9 mouse cellular contexts compared by ENCODE assay signal in the genomic region with DNA sequence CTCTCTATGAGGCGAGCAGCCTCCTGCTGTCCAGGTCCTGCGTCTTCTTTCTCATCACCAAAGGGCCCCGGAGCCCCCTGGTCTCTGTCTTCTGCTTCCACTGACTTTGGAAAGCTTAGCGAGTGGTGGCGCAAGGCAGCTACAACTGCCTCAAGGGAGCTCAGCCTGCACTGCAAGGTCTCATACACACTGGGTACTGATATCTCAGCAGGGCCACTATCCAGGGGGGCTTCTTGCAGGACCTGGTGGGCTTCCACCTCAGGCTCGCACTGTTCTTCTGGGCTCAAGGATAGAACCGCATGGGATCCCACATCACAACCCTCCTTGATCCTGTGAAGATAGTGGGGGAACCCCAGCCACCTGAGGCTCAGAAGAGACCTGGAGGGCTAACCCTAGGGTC. TPM values are rescaled to one million over a fixed set of nuclear protein-coding genes. Genes with fewer than 3 reads are reported as not detected.
DNase-seq lines count a peak whose midpoint lies in the region; ATAC-seq lines count a peak whose summit lies in the region.
"Had no signal": no experiment of that assay in that cellular context is flagged by ENCODE, and none has a peak within 500 bp of the region (broad histone marks: within the 10 kb centered on the region; RNA-seq: fewer than 3 reads in every experiment).

No protein-coding gene starts in this region.

- H3K9me3 ChIP-seq in hindbrain, embryonic 10.5 days = 0 out of 2 replicates have a peak, but pooled peaks cover 2% of the 10 kb centered on the region
- H3K9me3 ChIP-seq in hindbrain, embryonic 14.5 days (ENCODE audit: control insufficient read depth, low read length) = no peaks in the 10 kb centered on the region
- no peaks in the 10 kb centered on the region for H3K9me3 ChIP-seq in kidney, embryonic 16.5 days (ENCODE audit: low read length)
- no peaks in the 10 kb centered on the region for H3K9me3 ChIP-seq in stomach, embryonic 16.5 days (replicated peaks; ENCODE audit: control insufficient read depth, low read length)
- H3K9me3 ChIP-seq: G1E; midbrain, embryonic 15.5 days had no signal

- H3K4me1 ChIP-seq in hindbrain, embryonic 10.5 days (replicated peaks) = peaks cover 45% of the 10 kb centered on the region
- H3K4me1 ChIP-seq in hindbrain, embryonic 14.5 days (replicated peaks; ENCODE audit: control insufficient read depth, insufficient read depth, low read length) = peaks cover 11% of the 10 kb centered on the region; the same call in 1 of the 2 replicates
- peaks cover 15% of the 10 kb centered on the region for H3K4me1 ChIP-seq in kidney, embryonic 16.5 days (ENCODE audit: insufficient read depth, low read length)
- H3K4me1 ChIP-seq in stomach, embryonic 16.5 days (ENCODE audit: control insufficient read depth, insufficient read depth, low read length) = peaks cover 7% of the 10 kb centered on the region

- H3K4me3 ChIP-seq in hindbrain, embryonic 10.5 days = peak overlapping the region; percentile 16; the same call in 1 of the 2 replicates
- H3K4me3 ChIP-seq in hindbrain, embryonic 14.5 days (replicated peaks; ENCODE audit: low read length) = no peak overlapping the region
- peak overlapping the region; percentile 35 for H3K4me3 ChIP-seq in kidney, embryonic 16.5 days (ENCODE audit: low read length)
- no peak overlapping the region; the same call in 1 of the 2 replicates for H3K4me3 ChIP-seq in stomach, embryonic 16.5 days (replicated peaks; ENCODE audit: low read length)
- H3K4me3 ChIP-seq: midbrain, embryonic 15.5 days had no signal

- WGBS in hindbrain, embryonic 10.5 days = 75% methylated on average over 7 of the region's 7 CpGs
- 78% methylated on average over 7 of the region's 7 CpGs for WGBS in hindbrain, embryonic 14.5 days
- 89% methylated on average over 7 of the region's 7 CpGs for WGBS in kidney, embryonic 16.5 days
- WGBS in stomach, embryonic 16.5 days = 80% methylated on average over 7 of the region's 7 CpGs

- H3K27me3 ChIP-seq in hindbrain, embryonic 10.5 days (ENCODE audit: insufficient read depth, poor library complexity, severe bottlenecking) = no peaks in the 10 kb centered on the region
- no peaks in the 10 kb centered on the region for H3K27me3 ChIP-seq in hindbrain, embryonic 14.5 days (ENCODE audit: control insufficient read depth, insufficient read depth, low read length)
- no peaks in the 10 kb centered on the region for H3K27me3 ChIP-seq in kidney, embryonic 16.5 days (ENCODE audit: insufficient read depth, low read length)
- no peaks in the 10 kb centered on the region for H3K27me3 ChIP-seq in stomach, embryonic 16.5 days (ENCODE audit: control insufficient read depth, insufficient read depth, low read length)
- H3K27me3 ChIP-seq: midbrain, embryonic 15.5 days had no signal

- no peak for ATAC-seq in hindbrain, embryonic 14.5 days (ENCODE audit: low FRiP score)
- ATAC-seq in kidney, embryonic 16.5 days (ENCODE audit: low FRiP score, low TSS enrichment) = no peak
- ATAC-seq in stomach, embryonic 16.5 days (ENCODE audit: insufficient read depth, low FRiP score) = no peak
- ATAC-seq: midbrain, embryonic 15.5 days had no signal

- H3K9ac ChIP-seq in hindbrain, embryonic 14.5 days = no peak overlapping the region
- peak overlapping the region; percentile 44 for H3K9ac ChIP-seq in kidney, embryonic 16.5 days (replicated peaks; ENCODE audit: low read length)
- no peak overlapping the region; the same call in 1 of the 2 replicates for H3K9ac ChIP-seq in stomach, embryonic 16.5 days (ENCODE audit: low read length)
- H3K9ac ChIP-seq: midbrain, embryonic 15.5 days had no signal

- DNase-seq in hindbrain, embryonic 10.5 days (ENCODE audit: low spot score) = no peak
- DNase-seq in hindbrain, embryonic 14.5 days (ENCODE audit: low spot score) = no peak
- peak; percentile 3 for DNase-seq in ovary, postnatal 36 days (ENCODE audit: low spot score)
- DNase-seq in ovary, adult 18-20 months (ENCODE audit: low spot score) = no peak
- DNase-seq in spleen, adult 12 weeks (ENCODE audit: low spot score) = no peak

- no peak overlapping the region for H3K4me2 ChIP-seq in hindbrain, embryonic 14.5 days (replicated peaks)
- H3K4me2 ChIP-seq in kidney, embryonic 16.5 days (replicated peaks; ENCODE audit: low read depth, low read length) = peak overlapping the region; percentile 44
- peak overlapping the region; percentile 3 for H3K4me2 ChIP-seq in stomach, embryonic 16.5 days (ENCODE audit: low read depth, low read length)
- H3K4me2 ChIP-seq: midbrain, embryonic 15.5 days had no signal

- peaks cover 14% of the 10 kb centered on the region for H3K36me3 ChIP-seq in hindbrain, embryonic 10.5 days
- H3K36me3 ChIP-seq in hindbrain, embryonic 14.5 days (replicated peaks; ENCODE audit: control insufficient read depth, insufficient read depth) = peaks cover 12% of the 10 kb centered on the region
- H3K36me3 ChIP-seq in kidney, embryonic 16.5 days (ENCODE audit: insufficient read depth, low read length) = peaks cover 10% of the 10 kb centered on the region
- H3K36me3 ChIP-seq in stomach, embryonic 16.5 days (ENCODE audit: control insufficient read depth, insufficient read depth, low read length) = peaks cover 5% of the 10 kb centered on the region; the same call in 1 of the 2 replicates

- peak overlapping the region; percentile 42 for H3K27ac ChIP-seq in hindbrain, embryonic 10.5 days
- H3K27ac ChIP-seq in hindbrain, embryonic 14.5 days = no peak overlapping the region
- peak overlapping the region; percentile 66; the same call in 1 of the 2 replicates for H3K27ac ChIP-seq in kidney, embryonic 16.5 days (ENCODE audit: low read length)
- H3K27ac ChIP-seq in stomach, embryonic 16.5 days (ENCODE audit: low read length) = no peak overlapping the region
- H3K27ac ChIP-seq: midbrain, embryonic 15.5 days had no signal

RNA-seq across cellular contexts. Expression of gene Ushbp1, which starts 1.1 kb away (rescaled TPM):
- polyA plus RNA-seq in hindbrain, embryonic 10.5 days (2016; fragmentation: Nextera tagmentation; extraction: Ambion mirVana) = 5.8 and 7.2 TPM in 2 replicates
- polyA plus RNA-seq in hindbrain, embryonic 14.5 days (2014; fragmentation: Nextera tagmentation; extraction: Ambion mirVana) = 4.7 and 6.0 TPM in 2 replicates
- polyA plus RNA-seq in kidney, embryonic 16.5 days (2015; fragmentation: Nextera tagmentation; extraction: Ambion mirVana) = 29.8 and 31.2 TPM in 2 replicates
- 12.7 and 12.8 TPM in 2 replicates for polyA plus RNA-seq in stomach, embryonic 16.5 days (2015; fragmentation: Nextera tagmentation; extraction: Ambion mirVana)

RNA-seq across cellular contexts. Expression of gene Babam1, which starts 2.2 kb away (rescaled TPM):
- 112 and 121 TPM in 2 replicates for polyA plus RNA-seq in hindbrain, embryonic 10.5 days (2016; fragmentation: Nextera tagmentation; extraction: Ambion mirVana)
- 88.2 and 89.7 TPM in 2 replicates for polyA plus RNA-seq in hindbrain, embryonic 14.5 days (2014; fragmentation: Nextera tagmentation; extraction: Ambion mirVana)
- 116 and 120 TPM in 2 replicates for polyA plus RNA-seq in kidney, embryonic 16.5 days (2015; fragmentation: Nextera tagmentation; extraction: Ambion mirVana)
- 72.2 and 77.4 TPM in 2 replicates for polyA plus RNA-seq in stomach, embryonic 16.5 days (2015; fragmentation: Nextera tagmentation; extraction: Ambion mirVana)

RNA-seq across cellular contexts. Expression of gene Ankle1, which starts 11.3 kb away (rescaled TPM):
- polyA plus RNA-seq in hindbrain, embryonic 10.5 days (2016; fragmentation: Nextera tagmentation; extraction: Ambion mirVana) = 35.2 and 56.1 TPM in 2 replicates
- polyA plus RNA-seq in hindbrain, embryonic 14.5 days (2014; fragmentation: Nextera tagmentation; extraction: Ambion mirVana) = 3.8 and 4.7 TPM in 2 replicates
- polyA plus RNA-seq in kidney, embryonic 16.5 days (2015; fragmentation: Nextera tagmentation; extraction: Ambion mirVana) = 47.4 and 58.3 TPM in 2 replicates
- 38.7 and 42.5 TPM in 2 replicates for polyA plus RNA-seq in stomach, embryonic 16.5 days (2015; fragmentation: Nextera tagmentation; extraction: Ambion mirVana)

RNA-seq across cellular contexts. Expression of gene Nr2f6, which starts 12.7 kb away (rescaled TPM):
- 125 and 139 TPM in 2 replicates for polyA plus RNA-seq in hindbrain, embryonic 10.5 days (2016; fragmentation: Nextera tagmentation; extraction: Ambion mirVana)
- 35.9 and 37.5 TPM in 2 replicates for polyA plus RNA-seq in hindbrain, embryonic 14.5 days (2014; fragmentation: Nextera tagmentation; extraction: Ambion mirVana)
- polyA plus RNA-seq in kidney, embryonic 16.5 days (2015; fragmentation: Nextera tagmentation; extraction: Ambion mirVana) = 65.4 and 82.9 TPM in 2 replicates
- polyA plus RNA-seq in stomach, embryonic 16.5 days (2015; fragmentation: Nextera tagmentation; extraction: Ambion mirVana) = 17.3 and 24.1 TPM in 2 replicates

RNA-seq across cellular contexts. Expression of gene Ocel1, which starts 23.4 kb away (rescaled TPM):
- 7.5 and 8.1 TPM in 2 replicates for polyA plus RNA-seq in hindbrain, embryonic 10.5 days (2016; fragmentation: Nextera tagmentation; extraction: Ambion mirVana)
- polyA plus RNA-seq in hindbrain, embryonic 14.5 days (2014; fragmentation: Nextera tagmentation; extraction: Ambion mirVana) = 4.8 and 5.0 TPM in 2 replicates
- 6.1 TPM in 2 replicates for polyA plus RNA-seq in kidney, embryonic 16.5 days (2015; fragmentation: Nextera tagmentation; extraction: Ambion mirVana)
- polyA plus RNA-seq in stomach, embryonic 16.5 days (2015; fragmentation: Nextera tagmentation; extraction: Ambion mirVana) = 5.6 and 6.5 TPM in 2 replicates

Comparison
In these comparisons a context has a peak if more than half of its experiments do, and no peak if none do; other contexts are left out.
1. H3K27ac ChIP-seq: peak in hindbrain, embryonic 10.5 days (single experiment) and kidney, embryonic 16.5 days (single experiment); none in hindbrain, embryonic 14.5 days (single experiment) and stomach, embryonic 16.5 days (single experiment).
2. H3K4me3 ChIP-seq: peak in hindbrain, embryonic 10.5 days (single experiment) and kidney, embryonic 16.5 days (single experiment); none in hindbrain, embryonic 14.5 days (single experiment) and stomach, embryonic 16.5 days (single experiment).